Mouse (Mus musculus) midbrain, embryonic 14.5 days (tissue): ENCODE measurements at regions not wholly inside any gene's neighbourhood (a gene's known extent, or its start where the extent isn't known, plus 50 kb on each side); places are given as distances from the start of the nearest gene placed in this dataset.

Experiments used
- ATAC-seq: fragments of 200-750 bp; cut with Nextera tagmentation; 2 replicates; pipeline ENCODE4 v1.8.0; 2017; ENCODE audit warnings: moderate number of reproducible peaks, moderate library complexity; ENCODE audit not compliant: low FRiP score, low TSS enrichment
- DNase-seq: peaks from one replicate; pipeline ENCODE4 v3.0.0-alpha.2; 2015
- H3K27ac ChIP-seq: fragments of 300-500 bp; sonication (generic); replicated peaks from 2 replicates; pipeline ENCODE4 v1.5.1; 2014; ENCODE audit warnings: mild to moderate bottlenecking, low read depth, low read length, moderate library complexity
- H3K27me3 ChIP-seq: fragments of 300-500 bp; sonication (generic); 2 replicates; pipeline ENCODE4 v1.6.1; 2014; ENCODE audit warnings: low read length, control low read depth, mixed read lengths; ENCODE audit not compliant: control insufficient read depth, insufficient read depth
- H3K36me3 ChIP-seq: fragments of 300-500 bp; sonication (generic); 2 replicates; pipeline ENCODE4 v1.6.1; 2014; ENCODE audit warnings: low read length, control low read depth; ENCODE audit not compliant: control insufficient read depth, insufficient read depth
- H3K4me1 ChIP-seq: fragments of 300-500 bp; sonication (generic); 2 replicates; pipeline ENCODE4 v1.6.1; 2014; ENCODE audit warnings: mild to moderate bottlenecking, antibody characterized with exemption, low read length, control low read depth; ENCODE audit not compliant: control insufficient read depth, insufficient read depth
- H3K4me2 ChIP-seq: fragments of 300-500 bp; sonication (generic); 2 replicates; pipeline ENCODE4 v1.6.1; 2014; ENCODE audit warnings: mild to moderate bottlenecking, low read length, moderate library complexity
- H3K4me3 ChIP-seq: fragments of 300-500 bp; sonication (generic); replicated peaks from 2 replicates; pipeline ENCODE4 v1.5.1; 2014; ENCODE audit warnings: low read depth, low read length
- H3K9ac ChIP-seq: fragments of 300-500 bp; sonication (generic); replicated peaks from 2 replicates; pipeline ENCODE4 v1.6.1; 2014; ENCODE audit warnings: mild to moderate bottlenecking, low read length, moderate library complexity
- H3K9me3 ChIP-seq: fragments of 300-500 bp; sonication (generic); 2 replicates; pipeline ENCODE4 v1.6.1; 2016; ENCODE audit warnings: low read length, control low read depth, mixed read lengths; ENCODE audit not compliant: control insufficient read depth
- WGBS: fragments of 180-500 bp; shearing (Covaris S2); extraction: QIAGEN DNeasy Blood & Tissue Kit; methylation state at CpG from one replicate; pipeline ENCODE4 v1.1.7; 2014; 5-methylcytosine and 5-hydroxymethylcytosine counted together

- H3K36me3 ChIP-seq, result no peaks in the 10 kb centered on the region
- H3K9ac ChIP-seq, result no peak overlapping the region
- H3K27me3 ChIP-seq, result no peaks in the 10 kb centered on the region
- H3K4me3 ChIP-seq, result no peak overlapping the region
- 0 out of 2 replicates have a peak, but pooled peaks cover 4% of the 10 kb centered on the region for H3K4me1 ChIP-seq
- H3K4me2 ChIP-seq, result no peak overlapping the region
- DNase-seq, result no peak
- WGBS, result 45% methylated on average over 2 of the region's 2 CpGs
- H3K9me3 ChIP-seq, result no peaks in the 10 kb centered on the region
- ATAC-seq, result no peak
- no peak overlapping the region for H3K27ac ChIP-seq
Observed at GRCm38 (mm10) chr3:33440905-33441304, 297.9 kb upstream of the Pex5l start.

- Histone ChIP-seq H3K9me3 (no peaks in the 10 kb centered on the region), H3K27ac (no peak overlapping the region), H3K9ac (no peak overlapping the region), H3K36me3 (no peaks in the 10 kb centered on the region), H3K27me3 (no peaks in the 10 kb centered on the region), H3K4me2 (no peak overlapping the region), H3K4me1 (0 out of 2 replicates have a peak, but pooled peaks cover 4% of the 10 kb centered on the region), H3K4me3 (no peak overlapping the region)
- DNase-seq (peak; percentile 77), ATAC-seq (no peak)
Observed at GRCm38 (mm10) chr3:33440500-33440899, 297.5 kb upstream of the Pex5l start.

- Histone ChIP-seq H3K36me3 (no peaks in the 10 kb centered on the region), H3K9me3 (no peaks in the 10 kb centered on the region), H3K4me1 (no peaks in the 10 kb centered on the region), H3K4me2 (no peak overlapping the region), H3K27me3 (no peaks in the 10 kb centered on the region), H3K4me3 (no peak overlapping the region), H3K9ac (no peak overlapping the region), H3K27ac (no peak overlapping the region)
- 44% methylated on average over 3 of the region's 3 CpGs for WGBS
- peak; percentile 14 for DNase-seq
- no peak for ATAC-seq
Observed at GRCm38 (mm10) chr3:33416922-33417321, 273.9 kb upstream of the Pex5l start.

- no peaks in the 10 kb centered on the region for H3K27me3 ChIP-seq
- no peak overlapping the region for H3K27ac ChIP-seq
- no peaks in the 10 kb centered on the region for H3K36me3 ChIP-seq
- no peaks in the 10 kb centered on the region for H3K4me1 ChIP-seq
- H3K9me3 ChIP-seq, result no peaks in the 10 kb centered on the region
- ATAC-seq, result no peak
- WGBS, result 77% methylated on average over 1 of the region's 1 CpGs
- no peak for DNase-seq
- H3K4me2 ChIP-seq, result no peak overlapping the region
- no peak overlapping the region for H3K4me3 ChIP-seq
- H3K9ac ChIP-seq, result no peak overlapping the region
Observed at GRCm38 (mm10) chr3:33416321-33416720, 273.3 kb upstream of the Pex5l start.

GRCm38 (mm10) chr3:33401904-33402303, 258.9 kb upstream of the Pex5l start:
- Histone ChIP-seq H3K36me3 (no peaks in the 10 kb centered on the region), H3K9me3 (no peaks in the 10 kb centered on the region), H3K9ac (no peak overlapping the region), H3K4me1 (no peaks in the 10 kb centered on the region), H3K4me2 (no peak overlapping the region), H3K27me3 (no peaks in the 10 kb centered on the region), H3K4me3 (no peak overlapping the region), H3K27ac (no peak overlapping the region)
- ATAC-seq (no peak), DNase-seq (no peak)
- 76% methylated on average over 2 of the region's 2 CpGs for WGBS

GRCm38 (mm10) chr3:33399321-33399720, 256.3 kb upstream of the Pex5l start:
- Histone ChIP-seq H3K27me3 (no peaks in the 10 kb centered on the region), H3K4me2 (no peak overlapping the region)
- no peak for ATAC-seq

GRCm38 (mm10) chr3:33398326-33398725, 255.3 kb upstream of the Pex5l start:
- no peak overlapping the region for H3K4me2 ChIP-seq
- no peak overlapping the region for H3K4me3 ChIP-seq
- H3K27me3 ChIP-seq, result no peaks in the 10 kb centered on the region
- no peak overlapping the region for H3K27ac ChIP-seq
- no peaks in the 10 kb centered on the region for H3K9me3 ChIP-seq
- DNase-seq (no peak), ATAC-seq (no peak)
- H3K36me3 ChIP-seq, result no peaks in the 10 kb centered on the region
- 73% methylated on average over 2 of the region's 2 CpGs for WGBS
- no peak overlapping the region for H3K9ac ChIP-seq
- H3K4me1 ChIP-seq, result no peaks in the 10 kb centered on the region

More at GRCm38 (mm10) chr3:33399321-33399720, 256.3 kb upstream of the Pex5l start:
- WGBS, result 84% methylated on average over 8 of the region's 8 CpGs
- DNase-seq, result no peak
- H3K27ac ChIP-seq, result no peak overlapping the region
- H3K36me3 ChIP-seq, result no peaks in the 10 kb centered on the region
- no peak overlapping the region for H3K9ac ChIP-seq
- H3K4me1 ChIP-seq, result no peaks in the 10 kb centered on the region
- H3K9me3 ChIP-seq, result no peaks in the 10 kb centered on the region
- H3K4me3 ChIP-seq, result no peak overlapping the region

GRCm38 (mm10) chr3:33397217-33397616, 254.2 kb upstream of the Pex5l start:
- no peak overlapping the region for H3K4me3 ChIP-seq
- no peak overlapping the region for H3K4me2 ChIP-seq
- no peak overlapping the region for H3K9ac ChIP-seq
- H3K4me1 ChIP-seq, result no peaks in the 10 kb centered on the region
- no peaks in the 10 kb centered on the region for H3K9me3 ChIP-seq
- 65% methylated on average over 6 of the region's 6 CpGs for WGBS
- no peaks in the 10 kb centered on the region for H3K36me3 ChIP-seq
- no peak overlapping the region for H3K27ac ChIP-seq
- no peak for DNase-seq
- no peaks in the 10 kb centered on the region for H3K27me3 ChIP-seq
- ATAC-seq, result no peak

GRCm38 (mm10) chr3:33392541-33392822, 249.4 kb upstream of the Pex5l start:
- WGBS, result 87% methylated on average over 1 of the region's 1 CpGs
- H3K4me1 ChIP-seq, result no peaks in the 10 kb centered on the region
- no peak overlapping the region for H3K9ac ChIP-seq
- DNase-seq, result no peak
- H3K9me3 ChIP-seq, result no peaks in the 10 kb centered on the region
- no peak for ATAC-seq
- no peaks in the 10 kb centered on the region for H3K27me3 ChIP-seq
- no peak overlapping the region for H3K4me2 ChIP-seq
- H3K36me3 ChIP-seq, result no peaks in the 10 kb centered on the region
- no peak overlapping the region for H3K27ac ChIP-seq
- H3K4me3 ChIP-seq, result no peak overlapping the region
